Mouse (Mus musculus) liver, embryonic 16.5 days (tissue): ENCODE measurements around the gene Sorbs1. TPM values are rescaled to one million over a fixed set of nuclear protein-coding genes. Genes with fewer than 3 reads are reported as not detected.
A peak's percentile ranks its signal among the peaks of the same experiment; 100 is the strongest.

Experiments
- ATAC-seq: fragments of 200-750 bp; cut with Nextera tagmentation; 2 replicates; pipeline ENCODE4 v1.8.0; 2017; ENCODE audit warnings: low read depth, mild to moderate bottlenecking, moderate number of reproducible peaks, moderate library complexity
- H3K27ac ChIP-seq: fragments of 300-500 bp; sonication (generic); 2 replicates; pipeline ENCODE4 v1.5.1; 2014; ENCODE audit warnings: mild to moderate bottlenecking, low read length
- H3K27me3 ChIP-seq: fragments of 300-500 bp; sonication (generic); 2 replicates; pipeline ENCODE4 v1.6.1; 2014; ENCODE audit warnings: low read depth, low read length, mixed read lengths; ENCODE audit not compliant: control insufficient read depth, insufficient read depth
- H3K36me3 ChIP-seq: fragments of 300-500 bp; sonication (generic); 2 replicates; pipeline ENCODE4 v1.6.1; 2014; ENCODE audit warnings: mild to moderate bottlenecking; ENCODE audit not compliant: control insufficient read depth, insufficient read depth
- H3K4me1 ChIP-seq: fragments of 300-500 bp; sonication (generic); 2 replicates; pipeline ENCODE4 v1.6.1; 2014; ENCODE audit warnings: low read depth, low read length, mixed read lengths; ENCODE audit not compliant: control insufficient read depth
- H3K4me2 ChIP-seq: fragments of 300-500 bp; sonication (generic); 2 replicates; pipeline ENCODE4 v1.6.1; 2014; ENCODE audit warnings: low read depth, low read length, mixed read lengths
- H3K4me3 ChIP-seq: fragments of 300-500 bp; sonication (generic); 2 replicates; pipeline ENCODE4 v1.5.1; 2014; ENCODE audit warnings: low read depth, mild to moderate bottlenecking, low read length
- H3K9ac ChIP-seq: fragments of 300-500 bp; sonication (generic); 2 replicates; pipeline ENCODE4 v1.6.1; 2014; ENCODE audit warnings: low read depth, low read length
- H3K9me3 ChIP-seq: fragments of 300-500 bp; sonication (generic); replicated peaks from 2 replicates; pipeline ENCODE4 v1.6.1; 2016; ENCODE audit warnings: low read length; ENCODE audit not compliant: control insufficient read depth
- WGBS: fragments of 180-500 bp; shearing (Covaris S2); extraction: QIAGEN DNeasy Blood & Tissue Kit; methylation state at CpG from one replicate; pipeline ENCODE4 v1.1.7; 2014; ENCODE audit not compliant: insufficient replicate concordance; 5-methylcytosine and 5-hydroxymethylcytosine counted together
- polyA plus RNA-seq: library from polyadenylated mRNA; unstranded; fragments of >200 nt; fragmentation: Nextera tagmentation; extraction: Ambion mirVana; gene quantifications from 2 replicates; pipeline ENCODE4 v1.2.1, GENCODE M21; 2015

Gene Sorbs1
- polyA plus RNA-seq, 1 experiment from 2014 or later, result 39.6 TPM

DNA sequence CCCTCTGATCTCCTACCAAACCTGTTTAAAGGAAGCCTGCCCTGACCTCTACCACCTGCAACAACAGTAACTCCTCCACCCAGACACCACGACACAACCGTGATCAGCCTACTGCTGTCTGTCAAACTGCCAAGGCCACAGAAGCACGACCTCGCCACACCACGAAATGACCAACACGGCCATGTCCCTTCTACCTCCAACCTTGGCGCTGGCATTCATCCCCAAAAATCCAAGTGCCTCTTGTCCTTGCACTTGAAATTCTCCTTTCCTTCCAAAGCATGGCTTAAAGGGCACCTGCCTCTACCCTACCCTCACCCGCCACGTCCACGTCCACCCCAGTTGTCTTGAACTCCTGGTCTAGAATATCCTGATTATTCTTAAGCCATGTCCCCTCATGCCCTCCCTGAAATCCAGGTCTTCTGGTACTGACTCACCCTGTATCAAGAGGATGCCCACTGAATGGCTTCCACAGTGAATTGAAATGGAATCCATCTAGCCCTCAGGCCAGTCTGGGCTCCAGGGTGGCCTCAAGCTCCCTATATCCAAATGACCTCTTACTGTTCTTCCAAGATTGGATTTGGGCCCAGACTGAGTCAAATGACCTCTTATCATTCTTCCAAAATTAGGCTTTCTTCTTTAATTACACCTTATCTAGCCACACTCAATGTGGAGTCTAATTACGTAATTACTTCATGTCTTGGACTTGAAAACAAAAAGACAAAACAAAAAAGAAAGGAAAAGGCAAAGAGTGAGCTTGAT lies 16.9 kb downstream of the Sorbs1 start:
- Histone ChIP-seq H3K27me3 (no peaks in the 10 kb centered on the region), H3K4me1 (peaks cover 18% of the 10 kb centered on the region), H3K9ac (no peak overlapping the region), H3K9me3 (no peaks in the 10 kb centered on the region), H3K4me2 (no peak overlapping the region), H3K4me3 (no peak overlapping the region), H3K36me3 (no peaks in the 10 kb centered on the region), H3K27ac (no peak overlapping the region)
- no peak for ATAC-seq
- whole genome bisulfite sequencing, result 83% methylated on average over 11 of the region's 11 CpGs

GRCm38 (mm10) chr19:40496071-40496470 lies 17.5 kb downstream of the Sorbs1 start:
- no peak overlapping the region for H3K4me3 ChIP-seq
- WGBS, result 42% methylated on average over 4 of the region's 4 CpGs
- H3K27me3 ChIP-seq, result no peaks in the 10 kb centered on the region
- no peaks in the 10 kb centered on the region for H3K9me3 ChIP-seq
- H3K36me3 ChIP-seq, result no peaks in the 10 kb centered on the region
- ATAC-seq, result no peak
- no peak overlapping the region for H3K9ac ChIP-seq
- peaks cover 24% of the 10 kb centered on the region for H3K4me1 ChIP-seq
- H3K27ac ChIP-seq, result no peak overlapping the region
- H3K4me2 ChIP-seq, result no peak overlapping the region

DNA sequence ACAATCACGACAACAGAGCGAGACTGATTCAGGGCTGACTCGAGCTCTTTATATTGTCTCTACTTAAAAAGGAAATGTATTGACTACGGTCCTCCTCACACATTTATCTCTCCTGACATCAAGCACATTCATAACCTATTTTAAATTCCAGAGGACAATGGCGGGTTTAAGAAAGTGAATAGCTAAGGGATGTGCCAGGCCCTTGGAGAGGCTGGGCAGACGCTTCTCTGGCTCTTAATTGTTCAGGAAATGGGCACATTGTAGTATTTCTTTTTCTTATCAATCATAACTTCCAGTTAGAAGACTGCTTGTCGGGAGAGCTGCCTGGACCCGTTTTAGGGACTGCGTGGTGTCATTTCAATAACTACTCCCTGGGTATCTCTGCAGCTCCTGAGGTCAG lies 20.7 kb downstream of the Sorbs1 start:
- peaks cover 35% of the 10 kb centered on the region for H3K4me1 ChIP-seq
- no peaks in the 10 kb centered on the region for H3K36me3 ChIP-seq
- H3K9ac ChIP-seq, result no peak overlapping the region
- no peak overlapping the region for H3K27ac ChIP-seq
- ATAC-seq, result no peak
- H3K4me3 ChIP-seq, result no peak overlapping the region
- H3K4me2 ChIP-seq, result no peak overlapping the region
- WGBS, result 57% methylated on average over 9 of the region's 9 CpGs
- no peaks in the 10 kb centered on the region for H3K27me3 ChIP-seq
- no peaks in the 10 kb centered on the region for H3K9me3 ChIP-seq

DNA sequence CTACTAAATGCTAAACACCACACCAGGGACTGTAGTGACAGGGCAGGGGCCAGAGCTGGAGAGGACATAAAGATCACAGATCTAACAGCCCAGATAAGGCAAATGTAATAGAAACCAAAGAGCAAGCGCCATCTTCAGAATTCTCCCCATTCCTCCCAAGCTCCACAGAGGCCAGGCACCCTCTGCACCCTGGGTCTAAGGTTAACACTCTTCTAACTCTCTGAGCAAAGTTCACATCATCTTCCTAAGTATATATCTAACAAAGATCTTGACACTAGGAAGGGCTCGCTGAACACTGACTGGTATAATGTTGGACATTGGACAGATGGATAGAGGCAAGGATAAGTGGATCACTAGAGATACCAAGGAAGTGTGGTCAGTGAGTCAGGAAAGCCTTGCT lies 22.1 kb downstream of the Sorbs1 start:
- 77% methylated on average over 2 of the region's 2 CpGs for WGBS
- Histone ChIP-seq H3K36me3 (no peaks in the 10 kb centered on the region), H3K27ac (no peak overlapping the region), H3K4me2 (no peak overlapping the region), H3K4me3 (no peak overlapping the region), H3K9me3 (no peaks in the 10 kb centered on the region), H3K4me1 (peaks cover 37% of the 10 kb centered on the region), H3K27me3 (no peaks in the 10 kb centered on the region), H3K9ac (no peak overlapping the region)
- no peak for ATAC-seq

DNA sequence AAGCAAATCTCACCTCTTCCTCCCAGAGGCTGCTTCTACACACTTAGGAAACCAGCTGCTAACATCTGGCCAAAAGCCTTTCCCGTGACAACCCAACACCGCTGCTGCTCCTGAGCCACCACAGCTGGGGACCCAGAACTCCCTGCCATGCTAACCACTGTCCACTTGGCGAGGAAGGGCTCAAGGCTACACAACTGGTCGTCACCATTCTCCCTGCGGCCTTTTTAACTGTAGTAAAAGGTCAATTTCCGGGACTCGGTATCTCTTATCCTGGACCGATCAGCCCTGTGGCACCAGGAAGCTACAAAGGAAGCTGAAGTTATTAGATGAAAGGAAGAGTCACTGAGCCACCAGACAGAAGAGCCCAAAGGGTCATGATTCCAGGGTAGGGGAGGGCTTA lies 22.8 kb downstream of the Sorbs1 start:
- Histone ChIP-seq H3K27ac (no peak overlapping the region), H3K4me3 (no peak overlapping the region), H3K4me2 (no peak overlapping the region), H3K4me1 (peaks cover 37% of the 10 kb centered on the region), H3K27me3 (no peaks in the 10 kb centered on the region), H3K9ac (no peak overlapping the region), H3K9me3 (no peaks in the 10 kb centered on the region), H3K36me3 (no peaks in the 10 kb centered on the region)
- 28% methylated on average over 8 of the region's 8 CpGs for WGBS
- no peak for ATAC-seq

- Histone ChIP-seq H3K4me2 (peak overlapping the region; percentile 50), H3K4me1 (peaks cover 37% of the 10 kb centered on the region), H3K4me3 (0 out of 2 replicates have a peak overlapping the region, but pooled peaks have one; percentile 5), H3K36me3 (no peaks in the 10 kb centered on the region), H3K27me3 (no peaks in the 10 kb centered on the region), H3K9me3 (no peaks in the 10 kb centered on the region), H3K27ac (no peak overlapping the region), H3K9ac (no peak overlapping the region)
- peak; percentile 37; the same call in 1 of the 2 replicates for ATAC-seq
- WGBS, result 21% methylated on average over 6 of the region's 6 CpGs
Observed at GRCm38 (mm10) chr19:40489633-40490032, 23.9 kb downstream of the Sorbs1 start.

DNA sequence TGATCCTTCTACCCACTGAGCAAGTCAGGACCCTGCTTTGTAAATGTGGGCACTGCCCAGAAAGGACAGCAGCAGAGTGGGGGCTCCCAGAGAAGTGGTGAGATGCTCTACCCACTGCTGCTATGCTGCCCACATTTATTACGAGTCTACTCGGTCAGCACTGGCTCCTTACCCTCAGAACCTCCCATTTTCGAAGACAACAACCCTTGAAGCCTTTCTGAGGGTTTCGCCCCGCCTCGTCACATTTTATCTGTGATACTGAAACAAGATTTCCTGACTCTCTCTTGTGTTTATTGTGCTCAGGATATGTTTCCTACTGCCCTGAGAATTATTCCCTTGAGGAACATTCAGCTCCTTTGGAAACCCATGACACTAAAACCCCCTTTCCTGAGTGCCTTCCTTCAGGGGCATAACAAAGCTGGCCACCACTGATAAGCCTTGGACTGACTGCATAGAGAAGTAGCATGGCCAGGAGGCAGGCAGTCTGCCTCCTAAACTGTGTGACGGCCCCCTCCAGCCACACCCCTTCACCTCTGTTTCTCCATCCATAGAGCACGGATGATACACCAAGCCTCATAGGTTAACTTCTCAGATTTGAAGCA lies 24.6 kb downstream of the Sorbs1 start:
- Histone ChIP-seq H3K36me3 (no peaks in the 10 kb centered on the region), H3K27me3 (no peaks in the 10 kb centered on the region), H3K9me3 (no peaks in the 10 kb centered on the region), H3K4me2 (peak overlapping the region; percentile 50), H3K9ac (peak overlapping the region; percentile 23; the same call in 1 of the 2 replicates), H3K4me3 (0 out of 2 replicates have a peak overlapping the region, but pooled peaks have one; percentile 5), H3K4me1 (peaks cover 35% of the 10 kb centered on the region), H3K27ac (no peak overlapping the region)
- ATAC-seq, result peak; percentile 77
- 23% methylated on average over 8 of the region's 8 CpGs for WGBS

- Histone ChIP-seq H3K4me3 (no peak overlapping the region), H3K27me3 (no peaks in the 10 kb centered on the region), H3K36me3 (no peaks in the 10 kb centered on the region), H3K9ac (no peak overlapping the region), H3K27ac (peak overlapping the region; percentile 43), H3K9me3 (no peaks in the 10 kb centered on the region), H3K4me1 (peaks cover 35% of the 10 kb centered on the region), H3K4me2 (no peak overlapping the region)
- peak; percentile 61 for ATAC-seq
- 72% methylated on average over 11 of the region's 11 CpGs for WGBS
Observed at GRCm38 (mm10) chr19:40487561-40487960, 26.0 kb downstream of the Sorbs1 start.

DNA sequence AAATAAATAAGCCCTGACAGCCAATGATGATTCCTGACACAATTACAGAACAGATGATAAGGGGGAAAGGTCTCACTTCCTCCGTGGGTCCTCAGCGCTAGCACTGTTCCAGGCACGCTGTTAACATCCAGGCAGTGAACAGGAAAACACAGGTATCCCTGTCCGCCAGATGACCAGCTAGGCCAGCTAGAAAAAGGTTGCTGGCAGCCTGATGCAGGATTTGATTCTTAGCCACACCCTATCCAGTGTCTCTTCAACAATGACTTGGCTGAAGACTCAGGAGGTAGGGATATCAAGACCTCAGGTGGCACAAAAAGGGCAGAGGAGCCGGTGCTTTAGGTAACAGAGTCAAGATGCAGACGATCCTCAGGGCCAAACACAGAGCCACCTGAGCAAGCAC lies 32.5 kb downstream of the Sorbs1 start:
- 70% methylated on average over 6 of the region's 6 CpGs for WGBS
- Histone ChIP-seq H3K36me3 (no peaks in the 10 kb centered on the region), H3K4me1 (peaks cover 13% of the 10 kb centered on the region), H3K9ac (no peak overlapping the region), H3K9me3 (no peaks in the 10 kb centered on the region), H3K27ac (no peak overlapping the region), H3K4me3 (no peak overlapping the region), H3K27me3 (no peaks in the 10 kb centered on the region), H3K4me2 (no peak overlapping the region)
- ATAC-seq, result no peak
